Mouse (Mus musculus): ENCODE results near the gene Kmt5c. TPM values are rescaled to one million over a fixed set of nuclear protein-coding genes. Genes with fewer than 3 reads are reported as not detected.

Kmt5c gene
- polyA plus RNA-seq, 1 experiment from 2014 or later = 33.6 TPM

DNA sequence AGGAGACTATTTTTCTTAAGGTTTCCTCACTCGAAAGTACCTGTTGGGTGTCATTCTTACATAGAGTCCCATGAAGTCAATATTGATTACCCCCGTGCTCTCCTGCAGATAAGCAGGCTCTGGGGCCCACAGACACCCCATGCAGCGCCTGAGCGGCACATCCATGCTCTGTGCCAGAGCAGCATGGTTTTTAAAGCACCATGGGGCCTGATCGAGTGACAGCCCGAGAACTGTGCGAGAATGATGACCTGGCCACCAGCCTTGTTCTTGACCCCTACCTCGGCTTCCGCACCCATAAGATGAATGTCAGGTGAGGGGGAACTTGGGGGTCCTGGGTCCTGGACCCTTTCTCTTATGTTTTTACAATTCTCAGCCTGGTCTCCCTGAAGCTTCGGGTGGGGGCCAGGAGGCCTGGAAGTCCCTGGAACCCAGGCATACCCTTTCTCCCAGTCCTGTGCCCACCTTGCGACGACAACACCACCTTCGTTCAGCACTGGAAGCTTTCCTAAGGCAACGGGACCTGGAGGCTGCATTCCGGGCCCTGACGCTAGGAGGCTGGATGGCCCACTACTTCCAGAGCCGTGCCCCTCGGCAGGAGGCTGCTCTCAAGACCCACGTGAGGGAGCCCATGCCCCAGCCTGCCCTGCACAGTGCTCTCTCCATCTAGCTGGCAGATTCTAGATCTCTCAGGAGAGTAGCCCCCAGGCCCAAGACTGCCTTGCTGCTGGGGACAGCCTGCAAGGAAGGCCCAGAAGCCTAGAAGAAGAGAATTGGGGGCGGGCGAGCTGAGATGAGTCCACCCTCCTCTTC lies 2.0 kb downstream of the Kmt5c start:
- Histone ChIP-seq H3K4me2 (ENCODE audit: low read depth, low read length) (peak overlapping the region; percentile 96), H3K36me3 (replicated peaks; ENCODE audit: insufficient read depth, low read length) (peaks cover 42% of the 10 kb centered on the region), H3K9ac (replicated peaks) (peak overlapping the region; percentile 89), H3K27ac (ENCODE audit: low read depth) (peak overlapping the region; percentile 94), H3K27me3 (ENCODE audit: insufficient read depth, low read length) (no peaks in the 10 kb centered on the region), H3K9me3 (ENCODE audit: low read length) (no peaks in the 10 kb centered on the region), H3K4me1 (ENCODE audit: insufficient read depth) (peaks cover 57% of the 10 kb centered on the region), H3K4me3 (ENCODE audit: low read depth, low read length) (peak overlapping the region; percentile 96)
- peak; percentile 40 for DNase-seq
- no peak for TF ChIP-seq CTCF (IDR thresholded peaks at IDR 0.05; ENCODE audit: low read depth)
- TF ChIP-seq EP300 (IDR thresholded peaks at IDR 0.05; ENCODE audit: low read depth) = no peak
- ATAC-seq = no peak
- 69% methylated on average over 21 of the region's 21 CpGs for WGBS (ENCODE audit: insufficient replicate concordance)

DNA sequence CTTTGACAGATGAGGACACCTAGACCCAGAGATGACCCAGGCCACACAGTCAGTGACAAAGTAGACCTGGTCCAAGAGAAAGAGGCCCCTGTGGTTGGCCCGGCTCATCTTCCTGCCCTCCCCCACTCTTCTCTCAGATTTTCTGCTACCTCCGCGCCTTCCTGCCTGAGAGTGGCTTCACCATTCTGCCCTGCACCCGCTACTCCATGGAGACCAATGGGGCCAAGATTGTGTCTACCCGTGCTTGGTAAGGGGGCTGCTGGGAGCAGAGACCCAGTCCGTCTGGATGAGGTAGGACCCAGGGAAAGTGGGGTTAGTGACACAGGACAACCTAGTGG lies 2.5 kb downstream of the Kmt5c start:
- H3K9me3 ChIP-seq (ENCODE audit: low read length) = no peaks in the 10 kb centered on the region
- TF ChIP-seq EP300 (IDR thresholded peaks at IDR 0.05; ENCODE audit: low read depth) (no peak), CTCF (IDR thresholded peaks at IDR 0.05; ENCODE audit: low read depth) (no peak)
- H3K27me3 ChIP-seq (ENCODE audit: insufficient read depth, low read length) = no peaks in the 10 kb centered on the region
- H3K4me1 ChIP-seq (ENCODE audit: insufficient read depth) = peaks cover 62% of the 10 kb centered on the region
- ATAC-seq (no peak), DNase-seq (no peak)
- 79% methylated on average over 6 of the region's 6 CpGs for WGBS (ENCODE audit: insufficient replicate concordance)
- H3K27ac ChIP-seq (ENCODE audit: low read depth) = peak overlapping the region; percentile 94
- H3K4me3 ChIP-seq (ENCODE audit: low read depth, low read length) = peak overlapping the region; percentile 96
- peak overlapping the region; percentile 89 for H3K9ac ChIP-seq (replicated peaks)
- H3K36me3 ChIP-seq (replicated peaks; ENCODE audit: insufficient read depth, low read length) = peaks cover 46% of the 10 kb centered on the region
- H3K4me2 ChIP-seq (ENCODE audit: low read depth, low read length) = peak overlapping the region; percentile 96

DNA sequence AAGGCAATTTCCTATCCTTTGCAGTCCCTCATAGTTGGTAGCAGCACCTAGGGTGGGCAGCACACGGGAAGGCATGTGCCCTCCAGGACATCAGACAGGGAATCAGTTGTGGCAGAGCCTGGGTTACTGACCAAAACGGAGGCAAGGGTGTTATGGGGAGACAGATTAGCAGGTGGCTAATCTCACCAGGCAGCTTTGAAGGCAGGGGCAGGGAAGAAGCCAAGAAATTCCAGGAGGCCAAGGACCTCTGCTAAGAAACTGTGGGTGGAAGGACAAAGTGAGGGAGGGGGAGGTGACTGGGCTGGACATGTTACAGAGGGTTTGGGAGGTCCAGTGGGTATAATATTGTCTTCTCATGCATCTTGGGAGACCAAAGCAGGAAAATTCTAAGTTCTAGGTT lies 3.4 kb downstream of the Kmt5c start:
- peak; percentile 51 for DNase-seq
- WGBS (ENCODE audit: insufficient replicate concordance) = 37% methylated on average over 2 of the region's 2 CpGs
- Histone ChIP-seq H3K27ac (ENCODE audit: low read depth) (peak overlapping the region; percentile 94), H3K27me3 (ENCODE audit: insufficient read depth, low read length) (no peaks in the 10 kb centered on the region), H3K4me1 (ENCODE audit: insufficient read depth) (peaks cover 71% of the 10 kb centered on the region), H3K9me3 (ENCODE audit: low read length) (no peaks in the 10 kb centered on the region), H3K9ac (replicated peaks) (peak overlapping the region; percentile 89), H3K36me3 (replicated peaks; ENCODE audit: insufficient read depth, low read length) (peaks cover 46% of the 10 kb centered on the region), H3K4me2 (ENCODE audit: low read depth, low read length) (peak overlapping the region; percentile 96), H3K4me3 (ENCODE audit: low read depth, low read length) (peak overlapping the region; percentile 96)
- TF ChIP-seq EP300 (IDR thresholded peaks at IDR 0.05; ENCODE audit: low read depth) (peak; percentile 93), CTCF (IDR thresholded peaks at IDR 0.05; ENCODE audit: low read depth) (no peak)
- ATAC-seq = no peak

DNA sequence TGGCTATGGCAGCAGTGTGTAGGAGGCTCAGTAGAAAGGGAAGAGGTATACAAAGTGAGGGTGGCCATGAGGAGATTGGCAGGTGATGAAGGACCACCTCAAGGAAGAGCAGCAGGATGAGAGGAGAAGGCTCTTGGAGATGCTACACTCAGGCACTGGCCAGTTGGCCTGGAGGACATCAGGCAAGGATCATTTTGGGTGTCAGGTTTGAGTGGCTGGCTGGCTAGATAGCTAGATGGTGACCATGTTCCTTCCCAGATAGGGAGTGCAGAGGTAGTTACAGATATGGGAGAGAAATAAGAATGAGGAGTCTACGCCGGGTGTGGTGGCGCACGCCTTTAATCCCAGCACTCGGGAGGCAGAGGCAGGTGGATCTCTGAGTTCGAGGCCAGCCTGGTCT lies 5.0 kb downstream of the Kmt5c start:
- H3K9me3 ChIP-seq (ENCODE audit: low read length) = no peaks in the 10 kb centered on the region
- no peaks in the 10 kb centered on the region for H3K27me3 ChIP-seq (ENCODE audit: insufficient read depth, low read length)
- peaks cover 71% of the 10 kb centered on the region for H3K4me1 ChIP-seq (ENCODE audit: insufficient read depth)
- H3K27ac ChIP-seq (ENCODE audit: low read depth) = peak overlapping the region; percentile 94
- 84% methylated on average over 5 of the region's 6 CpGs for WGBS (ENCODE audit: insufficient replicate concordance)
- no peak overlapping the region for H3K4me2 ChIP-seq (ENCODE audit: low read depth, low read length)
- no peak overlapping the region for H3K4me3 ChIP-seq (ENCODE audit: low read depth, low read length)
- no peak overlapping the region for H3K9ac ChIP-seq (replicated peaks)
- H3K36me3 ChIP-seq (replicated peaks; ENCODE audit: insufficient read depth, low read length) = peaks cover 46% of the 10 kb centered on the region
- no peak for ATAC-seq
- no peak for DNase-seq
- TF ChIP-seq CTCF (IDR thresholded peaks at IDR 0.05; ENCODE audit: low read depth) (no peak), EP300 (IDR thresholded peaks at IDR 0.05; ENCODE audit: low read depth) (peak; percentile 43; the same call in 1 of the 2 replicates)

DNA sequence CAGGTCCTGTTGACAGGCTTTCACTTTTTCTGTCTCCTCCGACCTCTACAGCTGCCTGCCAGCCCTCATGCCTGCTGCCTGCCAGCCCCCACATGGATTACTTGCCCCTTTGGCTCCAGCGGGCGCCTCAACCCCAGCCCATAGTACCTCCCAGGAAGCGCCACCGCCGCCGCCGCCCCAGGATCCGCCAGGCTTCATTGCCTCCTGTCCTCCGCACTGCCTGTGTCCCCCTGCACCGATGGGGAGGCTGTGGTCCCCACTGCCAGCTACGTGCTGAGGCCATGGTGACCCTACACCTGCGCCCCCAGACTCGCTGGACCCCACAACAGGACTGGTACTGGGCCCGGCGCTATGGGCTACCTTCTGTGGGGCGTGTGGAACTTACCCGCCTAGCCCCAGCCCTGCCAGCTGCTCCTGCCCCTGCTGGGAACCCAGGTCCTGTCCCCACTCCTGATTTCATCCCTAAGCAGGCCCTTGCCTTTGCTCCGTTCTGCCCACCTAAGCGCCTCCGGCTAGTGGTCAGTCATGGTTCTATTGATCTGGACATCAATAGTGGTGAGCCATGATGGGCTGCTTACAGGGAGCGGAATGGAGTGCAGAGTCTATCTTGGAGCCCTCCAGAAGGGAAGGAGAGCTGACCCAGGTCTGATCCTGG lies 6.5 kb downstream of the Kmt5c start:
- Histone ChIP-seq H3K4me1 (ENCODE audit: insufficient read depth) (peaks cover 67% of the 10 kb centered on the region), H3K4me2 (ENCODE audit: low read depth, low read length) (peak overlapping the region; percentile 47)
- WGBS (ENCODE audit: insufficient replicate concordance) = 90% methylated on average over 22 of the region's 22 CpGs

DNA sequence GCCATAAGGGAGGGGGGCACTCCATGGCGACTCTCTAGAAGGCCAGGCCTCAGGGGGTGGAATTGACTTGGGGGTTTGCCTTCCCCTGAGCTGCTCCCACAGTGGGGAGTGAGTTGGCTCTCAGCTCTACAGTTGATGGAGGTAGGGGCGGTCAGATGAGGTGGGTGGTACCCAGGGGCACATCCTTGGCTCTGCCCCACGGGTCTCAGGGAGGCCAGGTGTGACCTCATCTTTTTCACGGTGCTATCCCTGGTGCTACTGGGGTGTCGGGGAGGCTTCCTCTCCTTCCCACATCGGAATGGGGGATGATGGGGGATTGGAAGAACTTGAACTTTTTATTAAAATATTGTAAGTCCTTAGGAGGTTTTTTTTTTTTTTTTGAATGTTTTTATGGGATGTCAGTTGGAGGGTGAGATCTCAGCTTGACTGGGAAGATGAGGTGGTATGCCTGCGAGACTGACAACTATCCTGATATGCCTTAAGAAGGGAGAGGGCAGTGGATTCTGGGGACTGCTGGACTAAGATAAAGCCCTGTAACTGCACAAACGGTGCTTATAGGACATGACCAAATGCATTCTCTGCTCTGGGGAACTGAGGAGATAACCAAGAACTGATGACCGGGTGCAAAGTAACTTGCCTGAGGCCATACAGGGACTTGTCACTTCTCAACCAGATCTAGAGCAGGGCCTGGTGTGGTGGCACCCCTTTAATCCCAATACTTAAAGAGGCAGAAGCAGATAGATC lies 7.4 kb downstream of the Kmt5c start:
- Histone ChIP-seq H3K4me3 (ENCODE audit: low read depth, low read length) (no peak overlapping the region), H3K9me3 (ENCODE audit: low read length) (no peaks in the 10 kb centered on the region), H3K27ac (ENCODE audit: low read depth) (peak overlapping the region; percentile 85), H3K4me2 (ENCODE audit: low read depth, low read length) (peak overlapping the region; percentile 47), H3K4me1 (ENCODE audit: insufficient read depth) (peaks cover 67% of the 10 kb centered on the region), H3K27me3 (ENCODE audit: insufficient read depth, low read length) (no peaks in the 10 kb centered on the region), H3K36me3 (replicated peaks; ENCODE audit: insufficient read depth, low read length) (peaks cover 45% of the 10 kb centered on the region), H3K9ac (replicated peaks) (peak overlapping the region; percentile 36)
- ATAC-seq (peak; percentile 62), DNase-seq (peak; percentile 29)
- 63% methylated on average over 9 of the region's 9 CpGs for WGBS (ENCODE audit: insufficient replicate concordance)
- TF ChIP-seq CTCF (IDR thresholded peaks at IDR 0.05; ENCODE audit: low read depth) (no peak), EP300 (IDR thresholded peaks at IDR 0.05; ENCODE audit: low read depth) (peak; percentile 95)

More for the DNA sequence above, 6.5 kb downstream of the Kmt5c start:
- no peak overlapping the region for H3K4me3 ChIP-seq (ENCODE audit: low read depth, low read length)
- peak overlapping the region; percentile 36 for H3K9ac ChIP-seq (replicated peaks)
- TF ChIP-seq EP300 (IDR thresholded peaks at IDR 0.05; ENCODE audit: low read depth) (no peak), CTCF (IDR thresholded peaks at IDR 0.05; ENCODE audit: low read depth) (no peak)
- ATAC-seq (no peak), DNase-seq (no peak)
- peak overlapping the region; percentile 85 for H3K27ac ChIP-seq (ENCODE audit: low read depth)
- H3K27me3 ChIP-seq (ENCODE audit: insufficient read depth, low read length) = no peaks in the 10 kb centered on the region
- no peaks in the 10 kb centered on the region for H3K9me3 ChIP-seq (ENCODE audit: low read length)
- peaks cover 48% of the 10 kb centered on the region for H3K36me3 ChIP-seq (replicated peaks; ENCODE audit: insufficient read depth, low read length)

Data from liver, postnatal 0 days (tissue).